Mouse (Mus musculus): Measurements from ENCODE around the gene Prr22. TPM values are rescaled to one million over a fixed set of nuclear protein-coding genes. Genes with fewer than 3 reads are reported as not detected.

Prr22 gene
- polyA plus RNA-seq, 2 experiments, result 0.58 to 4.5 TPM

DNA sequence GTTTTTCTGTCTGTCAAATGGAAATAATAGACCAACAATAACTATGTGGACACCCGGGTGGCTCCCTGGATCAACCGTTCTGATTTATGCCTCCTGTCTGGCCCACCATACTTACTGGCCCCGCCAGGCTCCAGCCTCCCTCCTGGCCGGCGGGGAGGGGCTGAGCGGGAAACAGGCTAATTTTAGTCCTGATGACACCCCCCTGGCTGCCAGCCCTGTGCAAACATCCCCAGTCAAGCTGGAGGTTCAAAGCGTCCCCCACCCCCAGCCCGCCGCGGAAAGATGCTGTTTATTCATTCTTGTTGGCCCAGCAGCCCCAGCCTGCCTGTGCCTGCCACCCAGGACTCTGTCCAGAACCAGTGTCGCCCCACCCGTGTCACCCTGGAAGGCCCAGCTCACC is 41.9 kb upstream of the Prr22 start:
- H3K4me1 ChIP-seq (ENCODE audit: control insufficient read depth, insufficient read depth, low read length), result peaks cover 29% of the 10 kb centered on the region
- H3K27ac ChIP-seq (replicated peaks; ENCODE audit: low read depth, low read length), result no peak overlapping the region
- H3K4me2 ChIP-seq (replicated peaks; ENCODE audit: low read depth, low read length, severe bottlenecking), result no peak overlapping the region
- no peaks in the 10 kb centered on the region for H3K27me3 ChIP-seq (ENCODE audit: control insufficient read depth, insufficient read depth, low read length)
- no peaks in the 10 kb centered on the region for H3K9me3 ChIP-seq (ENCODE audit: control insufficient read depth, low read length)
- DNase-seq (ENCODE audit: low spot score) (no peak), ATAC-seq (ENCODE audit: low FRiP score, low read depth) (no peak)
- H3K36me3 ChIP-seq (ENCODE audit: control insufficient read depth, insufficient read depth, low read length), result peaks cover 4% of the 10 kb centered on the region; the same call in 1 of the 2 replicates
- H3K4me3 ChIP-seq (replicated peaks; ENCODE audit: low read length), result no peak overlapping the region
- 17% methylated on average over 12 of the region's 12 CpGs for WGBS
- no peak overlapping the region for H3K9ac ChIP-seq (ENCODE audit: low read depth, low read length, severe bottlenecking)
- TF ChIP-seq POLR2A (IDR thresholded peaks at IDR 0.05; ENCODE audit: borderline replicate concordance, extremely low read depth, insufficient read depth, insufficient read length), result no peak

DNA sequence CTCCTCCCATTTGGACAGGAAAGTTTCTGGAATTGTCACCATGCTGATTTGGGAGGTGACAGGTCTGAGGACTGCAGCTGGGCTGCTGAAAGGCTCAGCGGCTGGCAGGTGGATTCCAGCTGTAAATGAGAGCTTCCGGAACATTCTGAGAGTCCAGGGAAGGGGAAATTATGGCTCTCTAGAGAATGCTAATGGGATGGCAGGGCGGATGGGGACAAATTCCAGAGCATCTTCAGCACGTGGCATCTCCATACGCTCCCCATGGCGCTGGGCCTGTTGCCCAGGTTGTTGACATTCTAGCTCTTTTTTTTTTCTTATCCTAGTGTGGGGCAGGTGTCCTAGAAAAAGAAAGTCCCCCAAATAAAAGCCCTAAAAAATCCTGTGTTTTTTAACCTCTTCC is 40.9 kb upstream of the Prr22 start:
- no peak for TF ChIP-seq POLR2A (IDR thresholded peaks at IDR 0.05; ENCODE audit: borderline replicate concordance, extremely low read depth, insufficient read depth, insufficient read length)
- 49% methylated on average over 6 of the region's 6 CpGs for WGBS
- H3K4me3 ChIP-seq (replicated peaks; ENCODE audit: low read length), result no peak overlapping the region

DNA sequence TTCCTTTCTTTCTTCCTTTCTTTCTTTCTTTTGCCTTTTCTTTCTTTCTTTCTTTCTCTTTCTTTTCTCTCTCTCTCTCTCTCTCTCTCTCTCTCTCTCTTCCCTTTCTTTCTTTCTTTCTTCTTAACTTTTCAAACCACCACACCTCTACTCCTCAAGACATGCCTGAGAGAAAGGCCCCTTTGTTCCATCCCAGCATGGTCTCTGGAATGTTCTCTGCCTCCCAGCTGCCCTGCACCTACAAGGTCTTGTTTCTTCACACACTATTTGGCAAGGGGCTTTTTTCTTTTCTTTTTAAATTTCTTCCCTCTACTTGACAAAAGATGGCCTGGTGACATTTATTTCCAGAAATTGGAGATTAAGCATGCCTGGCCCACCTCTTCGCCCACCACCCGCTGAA is 40.4 kb upstream of the Prr22 start:
- H3K27me3 ChIP-seq (ENCODE audit: control insufficient read depth, insufficient read depth, low read length), result no peaks in the 10 kb centered on the region
- TF ChIP-seq POLR2A (IDR thresholded peaks at IDR 0.05; ENCODE audit: borderline replicate concordance, extremely low read depth, insufficient read depth, insufficient read length), result no peak
- no peak overlapping the region for H3K4me2 ChIP-seq (replicated peaks; ENCODE audit: low read depth, low read length, severe bottlenecking)
- 73% methylated on average over 2 of the region's 2 CpGs for WGBS
- no peak overlapping the region for H3K9ac ChIP-seq (ENCODE audit: low read depth, low read length, severe bottlenecking)
- H3K27ac ChIP-seq (replicated peaks; ENCODE audit: low read depth, low read length), result no peak overlapping the region
- no peaks in the 10 kb centered on the region for H3K9me3 ChIP-seq (ENCODE audit: control insufficient read depth, low read length)
- no peaks in the 10 kb centered on the region for H3K36me3 ChIP-seq (ENCODE audit: control insufficient read depth, insufficient read depth, low read length)
- DNase-seq (ENCODE audit: low spot score), result no peak
- ATAC-seq (ENCODE audit: low FRiP score, low read depth), result no peak
- H3K4me3 ChIP-seq (replicated peaks; ENCODE audit: low read length), result no peak overlapping the region
- H3K4me1 ChIP-seq (ENCODE audit: control insufficient read depth, insufficient read depth, low read length), result peaks cover 18% of the 10 kb centered on the region; the same call in 1 of the 2 replicates

More for the DNA sequence above, 40.9 kb upstream of the Prr22 start:
- Histone ChIP-seq H3K27ac (replicated peaks; ENCODE audit: low read depth, low read length) (no peak overlapping the region), H3K4me2 (replicated peaks; ENCODE audit: low read depth, low read length, severe bottlenecking) (no peak overlapping the region), H3K27me3 (ENCODE audit: control insufficient read depth, insufficient read depth, low read length) (no peaks in the 10 kb centered on the region), H3K36me3 (ENCODE audit: control insufficient read depth, insufficient read depth, low read length) (no peaks in the 10 kb centered on the region), H3K9ac (ENCODE audit: low read depth, low read length, severe bottlenecking) (no peak overlapping the region), H3K4me1 (ENCODE audit: control insufficient read depth, insufficient read depth, low read length) (peaks cover 19% of the 10 kb centered on the region; the same call in 1 of the 2 replicates), H3K9me3 (ENCODE audit: control insufficient read depth, low read length) (no peaks in the 10 kb centered on the region)
- ATAC-seq (ENCODE audit: low FRiP score, low read depth), result no peak
- DNase-seq (ENCODE audit: low spot score), result no peak

DNA sequence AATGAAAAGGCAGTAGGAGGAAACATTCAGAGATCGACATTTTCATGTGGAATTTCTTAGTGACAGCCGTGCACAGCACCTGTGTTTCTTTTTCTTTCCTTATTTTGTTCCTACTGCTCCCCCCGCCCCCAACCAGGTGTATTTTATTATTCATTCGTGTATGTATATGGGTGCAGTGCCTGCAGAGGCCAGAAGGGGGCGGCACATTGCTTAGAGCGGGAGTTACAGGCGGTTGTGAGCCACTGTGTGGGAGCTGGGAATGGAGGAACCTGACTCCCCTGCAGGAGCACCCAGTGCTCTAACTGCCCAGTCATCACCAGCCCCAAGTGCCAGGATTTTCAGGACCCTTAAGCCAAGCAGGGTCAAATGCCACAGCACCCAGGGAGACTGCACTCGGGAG is 33.5 kb upstream of the Prr22 start:
- Histone ChIP-seq H3K4me1 (ENCODE audit: control insufficient read depth, insufficient read depth, low read length) (no peaks in the 10 kb centered on the region), H3K27me3 (ENCODE audit: control insufficient read depth, insufficient read depth, low read length) (no peaks in the 10 kb centered on the region), H3K4me3 (replicated peaks; ENCODE audit: low read length) (no peak overlapping the region), H3K4me2 (replicated peaks; ENCODE audit: low read depth, low read length, severe bottlenecking) (no peak overlapping the region), H3K9me3 (ENCODE audit: control insufficient read depth, low read length) (no peaks in the 10 kb centered on the region), H3K36me3 (ENCODE audit: control insufficient read depth, insufficient read depth, low read length) (no peaks in the 10 kb centered on the region), H3K27ac (replicated peaks; ENCODE audit: low read depth, low read length) (no peak overlapping the region), H3K9ac (ENCODE audit: low read depth, low read length, severe bottlenecking) (no peak overlapping the region)
- no peak for TF ChIP-seq POLR2A (IDR thresholded peaks at IDR 0.05; ENCODE audit: borderline replicate concordance, extremely low read depth, insufficient read depth, insufficient read length)
- ATAC-seq (ENCODE audit: low FRiP score, low read depth), result no peak
- 44% methylated on average over 8 of the region's 8 CpGs for WGBS
- no peak for DNase-seq (ENCODE audit: low spot score)

DNA sequence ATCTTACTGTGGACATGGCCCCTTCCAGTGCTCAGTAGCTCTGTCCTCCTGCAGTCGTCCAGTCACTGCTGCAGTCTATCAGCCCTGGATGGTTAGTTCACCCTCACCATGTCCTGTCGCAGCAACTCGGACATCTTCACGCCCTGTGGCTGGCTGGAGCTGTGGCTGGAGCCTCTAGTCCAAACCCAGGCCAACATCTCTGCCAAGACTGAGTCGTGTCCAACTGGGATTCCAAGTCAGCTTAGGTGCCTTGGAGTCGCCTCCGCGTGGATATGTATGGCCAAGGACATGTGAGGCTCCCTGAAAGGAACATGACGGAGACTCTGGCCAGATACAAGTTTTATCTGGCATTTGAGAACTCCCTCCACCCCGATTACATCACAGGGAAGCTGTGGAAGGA is 31.8 kb upstream of the Prr22 start:
- ATAC-seq (ENCODE audit: low FRiP score, low read depth) (no peak), DNase-seq (ENCODE audit: low spot score) (no peak)
- WGBS, result 86% methylated on average over 10 of the region's 10 CpGs
- H3K4me3 ChIP-seq (replicated peaks; ENCODE audit: low read length), result no peak overlapping the region
- no peaks in the 10 kb centered on the region for H3K9me3 ChIP-seq (ENCODE audit: control insufficient read depth, low read length)
- H3K27me3 ChIP-seq (ENCODE audit: control insufficient read depth, insufficient read depth, low read length), result no peaks in the 10 kb centered on the region
- H3K9ac ChIP-seq (ENCODE audit: low read depth, low read length, severe bottlenecking), result no peak overlapping the region
- H3K36me3 ChIP-seq (ENCODE audit: control insufficient read depth, insufficient read depth, low read length), result no peaks in the 10 kb centered on the region
- no peaks in the 10 kb centered on the region for H3K4me1 ChIP-seq (ENCODE audit: control insufficient read depth, insufficient read depth, low read length)
- TF ChIP-seq POLR2A (IDR thresholded peaks at IDR 0.05; ENCODE audit: borderline replicate concordance, extremely low read depth, insufficient read depth, insufficient read length), result no peak
- H3K27ac ChIP-seq (replicated peaks; ENCODE audit: low read depth, low read length), result no peak overlapping the region
- no peak overlapping the region for H3K4me2 ChIP-seq (replicated peaks; ENCODE audit: low read depth, low read length, severe bottlenecking)
